Mouse (Mus musculus) CH12.LX (cell line): ENCODE measurements around the gene Kncn. TPM values are rescaled to one million over a fixed set of nuclear protein-coding genes. Genes with fewer than 3 reads are reported as not detected.

Experiments used
- DNase-seq: peaks from one replicate; pipeline ENCODE4 v3.0.0-alpha.2; 2013; ENCODE audit errors: extremely low read depth
- H3K27ac ChIP-seq: 2 replicates; pipeline ENCODE4 v1.5.1; 2012; ENCODE audit warnings: low read depth, mild to moderate bottlenecking, control low read depth, moderate library complexity; ENCODE audit not compliant: insufficient read depth
- H3K27me3 ChIP-seq: replicated peaks from 2 replicates; pipeline ENCODE3; 2012; ENCODE audit warnings: inconsistent platforms
- H3K36me3 ChIP-seq, 2 experiments: replicated peaks in 1 of 2; 2 replicates each; pipeline versions ENCODE3 to v1.6.1; 2012; ENCODE audit warnings: inconsistent platforms in 1 of 2, low read length in 1 of 2, mild to moderate bottlenecking in 1 of 2, mixed read lengths in 1 of 2, moderate library complexity in 1 of 2; ENCODE audit not compliant: control insufficient read depth in 1 of 2, insufficient read depth in 1 of 2
- H3K4me1 ChIP-seq, 2 experiments: 2 replicates each; pipeline ENCODE4 v1.6.1; 2012; ENCODE audit warnings: inconsistent platforms in 1 of 2, moderate library complexity in 1 of 2; ENCODE audit not compliant: insufficient read depth in 2 of 2, control insufficient read depth in 1 of 2
- H3K4me2 ChIP-seq: 2 replicates; pipeline ENCODE4 v1.6.1; 2012; ENCODE audit warnings: low read depth, mild to moderate bottlenecking, control low read depth; ENCODE audit not compliant: poor library complexity, insufficient read depth, severe bottlenecking
- H3K4me3 ChIP-seq, 3 experiments: fragments of 150-350 bp in 1 of 3; sonication (generic) in 1 of 3; replicated peaks in 1 of 3; 2 replicates each; pipeline versions ENCODE3 to v1.5.1; 2011 to 2012; ENCODE audit warnings: low read depth in 2 of 3, low read length in 2 of 3, mild to moderate bottlenecking in 2 of 3, moderate library complexity in 2 of 3, control low read depth in 1 of 3, improper control_type of control experiment in 1 of 3, inconsistent platforms in 1 of 3, mixed read lengths in 1 of 3; ENCODE audit not compliant: poor library complexity in 1 of 3
- H3K79me2 ChIP-seq: replicated peaks from 2 replicates; pipeline ENCODE4 v1.6.1; 2012; ENCODE audit warnings: mild to moderate bottlenecking, moderate library complexity; ENCODE audit not compliant: control insufficient read depth, poor library complexity, insufficient read depth, severe bottlenecking; ENCODE audit errors: extremely low read depth
- H3K9ac ChIP-seq: 2 replicates; pipeline ENCODE4 v1.6.1; 2012; ENCODE audit warnings: low read depth, mild to moderate bottlenecking, control low read depth, moderate library complexity; ENCODE audit not compliant: insufficient read depth
- H3K9me3 ChIP-seq: replicated peaks from 2 replicates; pipeline ENCODE3; 2012; ENCODE audit warnings: low read length, inconsistent platforms, mixed read lengths
- BHLHE40 ChIP-seq: IDR thresholded peaks from 2 replicates; pipeline ENCODE4 v1.6.1; 2011; ENCODE audit warnings: mild to moderate bottlenecking, low read depth, low read length, improper control_type of control experiment
- CHD1 ChIP-seq: IDR thresholded peaks from 2 replicates; pipeline ENCODE4 v1.6.1; 2012; ENCODE audit warnings: low read depth, low read length, improper control_type of control experiment, inconsistent platforms
- CHD2 ChIP-seq: IDR thresholded peaks from 2 replicates; pipeline ENCODE4 v1.6.1; 2011; ENCODE audit warnings: low read length, improper control_type of control experiment
- CTCF ChIP-seq, 2 experiments: IDR thresholded peaks in 1 of 2; conservative IDR thresholded peaks in 1 of 2; 2 replicates each; pipeline ENCODE4 v1.5.1; 2011 to 2012; ENCODE audit warnings: low read depth in 2 of 2, low read length in 2 of 2, improper control_type of control experiment in 1 of 2, inconsistent platforms in 1 of 2, mild to moderate bottlenecking in 1 of 2, moderate library complexity in 1 of 2
- ETS1 ChIP-seq: conservative IDR thresholded peaks from 2 replicates; pipeline ENCODE4 v1.6.1; 2012; ENCODE audit warnings: low read depth, mild to moderate bottlenecking, inconsistent platforms, low read length, improper control_type of control experiment, moderate library complexity
- GABPA ChIP-seq: IDR thresholded peaks from 2 replicates; pipeline ENCODE4 v1.6.1; 2012; ENCODE audit warnings: low read depth, low read length, improper control_type of control experiment, inconsistent platforms; ENCODE audit not compliant: insufficient replicate concordance
- HCFC1 ChIP-seq: IDR thresholded peaks from 2 replicates; pipeline ENCODE4 v1.6.1; 2012; ENCODE audit warnings: low read depth, mild to moderate bottlenecking, inconsistent platforms, low read length, improper control_type of control experiment
- IRF4 ChIP-seq: IDR thresholded peaks from 2 replicates; pipeline ENCODE4 v1.6.1; 2014; ENCODE audit warnings: low read depth, mild to moderate bottlenecking, inconsistent platforms, low read length, improper control_type of control experiment
- JUN ChIP-seq: IDR thresholded peaks from 2 replicates; pipeline ENCODE4 v1.6.1; 2011; ENCODE audit warnings: low read depth, mild to moderate bottlenecking, low read length, improper control_type of control experiment, moderate library complexity; ENCODE audit not compliant: insufficient read depth
- JUND ChIP-seq: conservative IDR thresholded peaks from 2 replicates; pipeline ENCODE4 v1.6.1; 2011; ENCODE audit warnings: low read depth, low read length, improper control_type of control experiment
- KAT2A ChIP-seq: IDR thresholded peaks from 2 replicates; pipeline ENCODE4 v1.6.1; 2012; ENCODE audit warnings: low read length, improper control_type of control experiment, inconsistent platforms; ENCODE audit not compliant: insufficient replicate concordance
- MAFK ChIP-seq: IDR thresholded peaks from 2 replicates; pipeline ENCODE4 v1.6.1; 2011; ENCODE audit warnings: low read length, improper control_type of control experiment; ENCODE audit not compliant: insufficient replicate concordance
- MAX ChIP-seq: IDR thresholded peaks from 2 replicates; pipeline ENCODE4 v1.6.1; 2011; ENCODE audit warnings: low read length, improper control_type of control experiment
- MAZ ChIP-seq: IDR thresholded peaks from 2 replicates; pipeline ENCODE4 v1.6.1; 2012; ENCODE audit warnings: low read depth, mild to moderate bottlenecking, inconsistent platforms, low read length, improper control_type of control experiment, moderate library complexity
- MEF2A ChIP-seq: IDR thresholded peaks from 2 replicates; pipeline ENCODE4 v1.6.1; 2014; ENCODE audit warnings: low read depth, mild to moderate bottlenecking, inconsistent platforms, low read length, improper control_type of control experiment, borderline replicate concordance
- MXI1 ChIP-seq: IDR thresholded peaks from 2 replicates; pipeline ENCODE4 v1.6.1; 2011; ENCODE audit warnings: mild to moderate bottlenecking, low read depth, low read length, improper control_type of control experiment
- MYC ChIP-seq: IDR thresholded peaks from 2 replicates; pipeline ENCODE4 v1.6.1; 2011; ENCODE audit warnings: low read depth, mild to moderate bottlenecking, improper control_type of control experiment, low read length
- NRF1 ChIP-seq: IDR thresholded peaks from 2 replicates; pipeline ENCODE4 v1.6.1; 2014; ENCODE audit warnings: low read depth, mild to moderate bottlenecking, inconsistent platforms, low read length, improper control_type of control experiment, moderate library complexity
- PAX5 ChIP-seq: IDR thresholded peaks from 2 replicates; pipeline ENCODE4 v1.6.1; 2012; ENCODE audit warnings: low read length, inconsistent platforms, mixed read lengths
- POLR2AphosphoS2 ChIP-seq: IDR thresholded peaks from 2 replicates; pipeline ENCODE4 v1.6.1; 2011; ENCODE audit warnings: low read depth, low read length, improper control_type of control experiment
- RAD21 ChIP-seq: IDR thresholded peaks from 2 replicates; pipeline ENCODE4 v1.6.1; 2011; ENCODE audit warnings: low read depth, mild to moderate bottlenecking, low read length, improper control_type of control experiment, moderate library complexity
- RCOR1 ChIP-seq: conservative IDR thresholded peaks from 2 replicates; pipeline ENCODE4 v1.6.1; 2012; ENCODE audit warnings: low read depth, mild to moderate bottlenecking, inconsistent platforms, low read length, improper control_type of control experiment
- SIN3A ChIP-seq: IDR thresholded peaks from 2 replicates; pipeline ENCODE4 v1.6.1; 2012; ENCODE audit warnings: low read length, improper control_type of control experiment, inconsistent platforms
- TBP ChIP-seq: conservative IDR thresholded peaks from 2 replicates; pipeline ENCODE4 v1.6.1; 2011; ENCODE audit warnings: low read depth, low read length, improper control_type of control experiment
- ZC3H11A ChIP-seq: IDR thresholded peaks from 2 replicates; pipeline ENCODE4 v1.6.1; 2012; ENCODE audit warnings: low read depth, mild to moderate bottlenecking, inconsistent platforms, low read length, improper control_type of control experiment
- ZKSCAN1 ChIP-seq: IDR thresholded peaks from 2 replicates; pipeline ENCODE4 v1.6.1; 2012; ENCODE audit warnings: low read depth, inconsistent platforms, low read length, improper control_type of control experiment, borderline replicate concordance
- dilution Hi-C: fragments of 300-500 bp; cut with MboI; formaldehyde crosslinking; loops from 2 replicates; pipeline ENCODE4 v1.14.3; 2020; ENCODE audit warnings: low sequenced_read_pairs; ENCODE audit not compliant: extremely low pct_unique_long_range_greater_than_20kb, extremely low pct_ligation_motif_present
- in situ Hi-C: fragments of 300-500 bp; cut with MboI; formaldehyde crosslinking; loops from 3 replicates; pipeline ENCODE4 v1.14.3; 2019; ENCODE audit warnings: low sequenced_read_pairs, low pct_ligation_motif_present, low pct_unique_long_range_greater_than_20kb, mixed read lengths
- polyA plus RNA-seq: library from polyadenylated mRNA; unstranded; fragments of >175 nt; gene quantifications from 2 replicates; pipeline ENCODE4 v1.2.1, GENCODE M21; 2012; ENCODE audit warnings: low read depth; ENCODE audit not compliant: insufficient read length
- total RNA-seq, 2 experiments: library from RNA; depleted of rRNA; stranded (reverse); fragments of 300-350 nt in 1 of 2; fragments of >200 nt in 1 of 2; gene quantifications; 2 replicates each; pipeline ENCODE4 v1.2.3; 2012 to 2014

The Kncn gene
- total and polyA plus RNA-seq, 3 experiments = not detected

GRCm38 (mm10) chr4:115906791-115907190, 22.6 kb downstream of the Kncn start:
- dilution Hi-C loops = no loop called here
- peaks cover 82% of the 10 kb centered on the region for H3K27me3 ChIP-seq

GRCm38 (mm10) chr4:115907994-115908393, 23.8 kb downstream of the Kncn start:
- no peak for DNase-seq
- Histone ChIP-seq H3K27ac (no peak overlapping the region), H3K9ac (no peak overlapping the region), H3K4me1 (no peaks in the 10 kb centered on the region), H3K27me3 (peaks cover 87% of the 10 kb centered on the region), H3K4me3 (no peak overlapping the region), H3K79me2 (no peaks in the 10 kb centered on the region), H3K36me3 (no peaks in the 10 kb centered on the region), H3K4me2 (no peak overlapping the region), H3K9me3 (no peaks in the 10 kb centered on the region)
- dilution Hi-C loops = no loop called here
- in situ Hi-C loops = loop anchor here (5.0 to 10.0 kb wide), 2 partner anchors 47 to 74 kb away; no protein-coding TSS in a partner anchor
- TF ChIP-seq SIN3A (no peak), MEF2A (no peak), RCOR1 (no peak), NRF1 (no peak), KAT2A (no peak), POLR2AphosphoS2 (no peak), ZC3H11A (no peak), GABPA (no peak), JUND (no peak), IRF4 (no peak), ETS1 (no peak), TBP (no peak), RAD21 (no peak), MAFK (no peak), MAZ (no peak), HCFC1 (no peak), MYC (no peak)

More at GRCm38 (mm10) chr4:115906791-115907190, 22.6 kb downstream of the Kncn start:
- Histone ChIP-seq H3K79me2 (no peaks in the 10 kb centered on the region), H3K9me3 (no peaks in the 10 kb centered on the region), H3K4me1 (no peaks in the 10 kb centered on the region), H3K9ac (no peak overlapping the region), H3K27ac (no peak overlapping the region), H3K4me2 (no peak overlapping the region), H3K36me3 (no peaks in the 10 kb centered on the region), H3K4me3 (no peak overlapping the region)
- TF ChIP-seq HCFC1 = no peak
- TF ChIP-seq JUN = no peak
- TF ChIP-seq CHD1 = no peak
- no peak for TF ChIP-seq MEF2A
- TF ChIP-seq CTCF (conservative IDR thresholded peaks at IDR 0.05 in 1 of 2, IDR thresholded peaks at IDR 0.05 in 1 of 2; ENCODE audit: low read depth in 2 of 2, low read length in 2 of 2) = no peak
- no peak for TF ChIP-seq GABPA
- no peak for TF ChIP-seq RAD21
- no peak for TF ChIP-seq CHD2
- no peak for TF ChIP-seq BHLHE40
- no peak for TF ChIP-seq MAZ
- no peak for TF ChIP-seq JUND
- no peak for TF ChIP-seq ZKSCAN1
- TF ChIP-seq MXI1 = no peak
- TF ChIP-seq PAX5 = no peak
- no peak for TF ChIP-seq MAX
- in situ Hi-C loops = loop anchor here (5.0 to 10.0 kb wide), 2 partner anchors 48 to 76 kb away; no protein-coding TSS in a partner anchor
- no peak for DNase-seq
